ENCODE assay signal across 16 mouse cellular contexts in the genomic region with DNA sequence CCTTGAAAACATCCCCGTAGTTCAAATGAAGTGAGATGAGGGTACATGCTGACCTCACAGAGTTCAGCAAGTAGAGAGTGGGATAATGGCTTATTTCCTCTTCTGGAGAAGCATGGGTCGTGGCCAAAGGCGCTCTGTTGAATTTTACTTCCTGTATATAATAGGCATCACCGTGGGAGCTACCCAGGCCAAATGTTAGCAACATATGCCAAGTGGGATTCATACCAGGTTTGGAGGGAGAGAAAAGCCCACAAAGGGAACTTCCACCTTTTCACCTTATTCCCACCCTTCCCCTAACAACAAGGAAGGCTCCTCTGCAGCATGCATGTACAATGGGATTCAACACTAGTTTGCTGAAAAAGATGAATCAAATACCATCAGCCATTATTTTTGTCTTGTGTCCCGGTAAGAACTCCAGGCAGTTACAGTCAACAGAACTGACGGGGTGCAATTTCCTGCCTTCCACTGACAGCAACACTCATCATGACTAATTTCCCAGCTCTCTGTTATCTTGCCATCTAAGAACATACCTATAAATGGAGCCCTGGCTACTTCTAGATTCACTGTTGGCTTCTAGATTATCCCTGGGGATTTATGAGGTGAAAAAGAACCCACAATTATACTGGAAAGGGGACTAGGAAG. TPM values are rescaled to one million over a fixed set of nuclear protein-coding genes. Genes with fewer than 3 reads are reported as not detected.
DNase-seq lines count a peak whose midpoint lies in the region; ATAC-seq and TF ChIP-seq lines count a peak whose summit lies in the region.
"Had no signal": no experiment of that assay in that cellular context is flagged by ENCODE, and none has a peak within 500 bp of the region (broad histone marks: within the 10 kb centered on the region; RNA-seq: fewer than 3 reads in every experiment).

No protein-coding gene starts in this region.

- no peak overlapping the region for H3K27ac ChIP-seq in heart, adult 2 months
- peak overlapping the region; percentile 27; the same call in 1 of the 2 replicates for H3K27ac ChIP-seq in cerebellum, adult 2 months (ENCODE audit: insufficient read depth, low read length)
- no peak overlapping the region for H3K27ac ChIP-seq in lung, postnatal 0 days (ENCODE audit: low read length)
- H3K27ac ChIP-seq: forebrain, embryonic 15.5 days; hindbrain, embryonic 14.5 days; limb, embryonic 15.5 days had no signal

- H3K4me1 ChIP-seq in heart, adult 2 months (ENCODE audit: control insufficient read depth, insufficient read depth, low read length): no peaks in the 10 kb centered on the region; the same call in 1 of the 2 replicates
- no peaks in the 10 kb centered on the region for H3K4me1 ChIP-seq in cerebellum, adult 2 months (ENCODE audit: control insufficient read depth, insufficient read depth, low read length)
- no peaks in the 10 kb centered on the region for H3K4me1 ChIP-seq in lung, postnatal 0 days (ENCODE audit: insufficient read depth, low read depth, low read length)
- H3K4me1 ChIP-seq: forebrain, embryonic 15.5 days; limb, embryonic 15.5 days had no signal

- WGBS in heart, adult 2 months: 39% methylated on average over 6 of the region's 6 CpGs
- 11% methylated on average over 6 of the region's 6 CpGs for WGBS in cerebellum, adult 2 months
- WGBS in lung, postnatal 0 days: 40% methylated on average over 6 of the region's 6 CpGs

- no peaks in the 10 kb centered on the region for H3K9me3 ChIP-seq in lung, postnatal 0 days (ENCODE audit: low read length)
- H3K9me3 ChIP-seq: forebrain, embryonic 15.5 days; limb, embryonic 15.5 days had no signal

- H3K27me3 ChIP-seq in heart, adult 2 months (ENCODE audit: control insufficient read depth, insufficient read depth, low read length): no peaks in the 10 kb centered on the region
- H3K27me3 ChIP-seq in cerebellum, adult 2 months (ENCODE audit: control insufficient read depth, insufficient read depth, low read length): no peaks in the 10 kb centered on the region
- no peaks in the 10 kb centered on the region for H3K27me3 ChIP-seq in lung, postnatal 0 days (replicated peaks; ENCODE audit: insufficient read depth, low read length)
- H3K27me3 ChIP-seq: forebrain, embryonic 15.5 days; limb, embryonic 15.5 days; Patski had no signal

- H3K9ac ChIP-seq in heart, adult 2 months (ENCODE audit: low read depth, low read length): no peak overlapping the region
- no peak overlapping the region for H3K9ac ChIP-seq in lung, postnatal 0 days (replicated peaks; ENCODE audit: low read depth)
- H3K9ac ChIP-seq: forebrain, embryonic 15.5 days; hindbrain, embryonic 14.5 days; limb, embryonic 15.5 days; liver, postnatal 0 days had no signal

- H3K4me2 ChIP-seq in lung, postnatal 0 days (replicated peaks; ENCODE audit: low read depth, low read length): no peak overlapping the region
- H3K4me2 ChIP-seq: forebrain, embryonic 15.5 days; hindbrain, embryonic 14.5 days; limb, embryonic 15.5 days had no signal

- no peaks in the 10 kb centered on the region for H3K79me2 ChIP-seq in heart, adult 2 months (replicated peaks; ENCODE audit: control insufficient read depth, insufficient read depth, low read length)

- no peaks in the 10 kb centered on the region for H3K36me3 ChIP-seq in heart, adult 2 months (ENCODE audit: control insufficient read depth, insufficient read depth, low read length)
- no peaks in the 10 kb centered on the region for H3K36me3 ChIP-seq in lung, postnatal 0 days (ENCODE audit: insufficient read depth, low read length)
- H3K36me3 ChIP-seq: forebrain, embryonic 15.5 days; limb, embryonic 15.5 days had no signal

- H3K4me3 ChIP-seq in heart, adult 2 months: no peak overlapping the region
- no peak overlapping the region for H3K4me3 ChIP-seq in cerebellum, adult 2 months (replicated peaks; ENCODE audit: insufficient read depth, low read depth, low read length)
- no peak overlapping the region for H3K4me3 ChIP-seq in lung, postnatal 0 days (ENCODE audit: low read depth, low read length)
- H3K4me3 ChIP-seq: forebrain, embryonic 15.5 days; limb, embryonic 15.5 days had no signal

- TF ChIP-seq POLR2A in heart, adult 2 months (IDR thresholded peaks at IDR 0.05; ENCODE audit: insufficient read depth, low read depth, low read length): no peak
- no peak for TF ChIP-seq POLR2A in cerebellum, adult 2 months (IDR thresholded peaks at IDR 0.05; ENCODE audit: borderline replicate concordance, insufficient read depth, low read length)

- TF ChIP-seq EP300 in heart, adult 2 months (IDR thresholded peaks at IDR 0.05; ENCODE audit: insufficient read depth, low read depth, low read length): no peak
- TF ChIP-seq EP300 in lung, postnatal 0 days (IDR thresholded peaks at IDR 0.05): peak; percentile 39; the same call in 1 of the 2 replicates

- TF ChIP-seq CTCF in heart, adult 2 months (IDR thresholded peaks at IDR 0.05): no peak
- no peak for TF ChIP-seq CTCF in cerebellum, adult 2 months (IDR thresholded peaks at IDR 0.05; ENCODE audit: borderline replicate concordance, insufficient read depth, low read depth, low read length)
- no peak for TF ChIP-seq CTCF in lung, postnatal 0 days (IDR thresholded peaks at IDR 0.05)

- intact Hi-C loops in heart, adult 2 months (cut with DNase I): no loop called here

- peak; percentile 85 for DNase-seq in heart, adult 11 months
- DNase-seq in heart, adult 2 months: no peak
- peak; percentile 9 for DNase-seq in 3T3-L1 (ENCODE audit: low read depth, low spot score)
- DNase-seq in cerebellum, adult 2 months: peak; percentile 59 to 78
- DNase-seq in lung, postnatal 0 days (ENCODE audit: low spot score): no peak
- no peak for DNase-seq in urinary bladder, adult 2 months (ENCODE audit: low spot score)
- DNase-seq in thymus, postnatal 14 days: no peak
- DNase-seq: B cell, adult 2 months; heart, postnatal 14 days; liver, postnatal 0 days; thymus, adult 2 months had no signal

- peak; percentile 66 for ATAC-seq in lung, postnatal 0 days
- ATAC-seq: forebrain, embryonic 15.5 days; intestine, embryonic 16.5 days; liver, postnatal 0 days; Patski had no signal

RNA-seq across cellular contexts. Expression of a gene that starts 59.4 kb away (rescaled TPM):
- total RNA-seq in heart, adult 2 months (2021): 1 to 10 TPM in 1 of 2 experiments, under 1 TPM in 1; 0.66 to 1.2 TPM
- polyA plus RNA-seq in heart, adult 2 months (2012; rRNA removed): 0.29 and 0.41 TPM in 2 replicates
- 9.8 and 10.1 TPM in 2 replicates for polyA plus RNA-seq in cerebellum, adult 2 months (2012; rRNA removed)
- 1.7 and 2.0 TPM in 2 replicates for polyA plus RNA-seq in lung, postnatal 0 days (2015; fragmentation: Nextera tagmentation; extraction: Ambion mirVana)
- polyA plus RNA-seq in urinary bladder, adult 2 months (2012; rRNA removed): 0.77 and 1.3 TPM in 2 replicates
- polyA plus RNA-seq: liver, postnatal 0 days had no signal

Comparison
In these comparisons a context has a peak if more than half of its experiments do, and no peak if none do; other contexts are left out.
1. DNase-seq: peak in heart, adult 11 months (single experiment), 3T3-L1 (single experiment) and cerebellum, adult 2 months (2 of 2); none in heart, adult 2 months (0 of 2), lung, postnatal 0 days (single experiment), urinary bladder, adult 2 months (single experiment) and thymus, postnatal 14 days (single experiment).